Mouse (Mus musculus): ENCODE data around the gene Rnf182.

Rnf182 gene

GRCm38 (mm10) chr13:43615577-43616254 is at the start of gene Rnf182:
TSS of gene Rnf182 (plus strand) at chr13:43615710.
- peak; percentile 44 for DNase-seq (ENCODE audit: low read depth, low spot score)
- H3K36me3 ChIP-seq (ENCODE audit: control insufficient read depth, insufficient read depth, low read length, poor library complexity, severe bottlenecking) = no peaks in the 10 kb centered on the region
- H3K27me3 ChIP-seq (ENCODE audit: control insufficient read depth, insufficient read depth, low read length, poor library complexity, severe bottlenecking) = no peaks in the 10 kb centered on the region; the same call in none of the 2 replicates

DNA sequence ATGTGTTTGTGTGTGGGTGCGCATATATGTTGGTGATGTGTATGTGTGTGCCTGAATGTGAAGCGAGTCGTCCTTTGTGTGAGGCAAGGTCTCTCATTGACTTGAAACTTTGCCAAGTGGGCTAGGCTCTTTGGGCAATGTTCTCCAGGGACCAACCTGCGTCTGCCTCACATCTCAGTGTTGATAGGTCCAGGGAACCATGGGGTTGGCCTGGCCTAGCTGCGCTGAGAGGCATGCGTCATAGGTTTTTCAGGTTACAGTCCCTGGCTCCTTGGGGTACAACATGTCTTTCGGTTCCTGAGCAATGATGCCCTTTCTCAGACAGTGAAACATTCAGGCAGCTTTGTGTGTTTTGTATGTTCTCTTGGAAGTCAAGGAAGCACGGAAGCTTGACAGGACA is 49.3 kb upstream of the Rnf182 start:
- Histone ChIP-seq H3K27me3 (ENCODE audit: control insufficient read depth, insufficient read depth, low read length, poor library complexity, severe bottlenecking) (no peaks in the 10 kb centered on the region), H3K36me3 (ENCODE audit: control insufficient read depth, insufficient read depth, low read length, poor library complexity, severe bottlenecking) (no peaks in the 10 kb centered on the region)
- no peak for DNase-seq (ENCODE audit: low read depth, low spot score)

DNA sequence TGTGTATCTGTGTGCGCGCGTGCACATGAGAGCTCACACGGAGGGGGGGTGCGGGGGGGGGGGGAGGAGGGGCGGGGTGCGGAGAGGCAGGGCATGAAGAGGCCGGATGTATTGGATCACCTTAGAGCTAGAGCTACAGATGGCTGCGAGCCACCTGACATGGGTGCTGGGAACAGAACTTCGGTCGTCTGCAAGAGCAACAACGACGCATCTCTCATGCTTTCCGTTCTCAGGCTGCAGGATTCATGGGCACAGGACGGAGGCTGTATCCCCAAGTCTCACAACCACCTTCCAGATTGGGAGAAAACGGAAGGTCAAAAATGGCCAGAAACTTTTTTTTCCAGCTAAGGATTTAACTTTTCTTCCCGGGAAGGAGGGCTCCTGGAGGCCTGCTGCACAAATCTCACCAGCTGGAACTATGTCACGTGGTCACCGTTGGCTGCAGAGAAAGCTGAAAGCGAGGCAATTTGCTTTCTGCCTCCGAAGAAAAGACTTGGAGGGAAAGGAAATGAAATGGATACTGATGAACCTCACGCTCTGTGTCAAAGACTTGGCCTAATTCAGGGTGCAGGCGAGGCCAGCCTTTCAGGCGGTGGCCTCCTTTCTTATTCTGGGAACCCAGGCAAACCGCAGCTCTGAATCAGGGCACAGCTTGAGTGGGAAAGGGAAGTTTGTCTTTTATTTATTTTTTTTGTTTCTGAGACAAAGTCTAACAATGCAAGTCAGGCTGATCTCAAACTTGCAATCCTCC is 48.2 kb upstream of the Rnf182 start:
- no peak for DNase-seq (ENCODE audit: low read depth, low spot score)
- Histone ChIP-seq H3K36me3 (ENCODE audit: control insufficient read depth, insufficient read depth, low read length, poor library complexity, severe bottlenecking) (no peaks in the 10 kb centered on the region), H3K27me3 (ENCODE audit: control insufficient read depth, insufficient read depth, low read length, poor library complexity, severe bottlenecking) (no peaks in the 10 kb centered on the region)

DNA sequence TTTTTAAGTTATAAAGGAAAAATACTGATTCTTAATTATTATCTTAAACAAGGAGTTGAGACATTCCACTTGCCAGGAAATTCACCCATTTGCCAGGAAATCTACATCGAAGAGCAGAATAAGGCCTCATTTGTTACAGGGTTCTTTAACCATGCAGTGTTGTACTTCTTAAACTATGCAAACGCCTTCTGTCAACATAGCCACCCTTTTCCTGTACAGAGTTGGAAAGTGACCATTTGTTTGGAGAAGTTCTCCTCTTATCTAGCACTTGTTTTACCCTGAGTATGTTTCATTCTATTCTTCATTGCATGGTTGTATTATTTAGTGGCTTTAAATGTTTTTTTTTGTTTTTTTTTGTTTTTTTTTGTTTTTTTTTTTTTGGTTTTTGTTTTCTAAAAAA is 41.5 kb upstream of the Rnf182 start:
- Histone ChIP-seq H3K36me3 (ENCODE audit: control insufficient read depth, insufficient read depth, low read length, poor library complexity, severe bottlenecking) (no peaks in the 10 kb centered on the region), H3K27me3 (ENCODE audit: control insufficient read depth, insufficient read depth, low read length, poor library complexity, severe bottlenecking) (no peaks in the 10 kb centered on the region)
- DNase-seq (ENCODE audit: low read depth, low spot score) = no peak

- no peak for DNase-seq (ENCODE audit: low read depth, low spot score)
- Histone ChIP-seq H3K36me3 (ENCODE audit: control insufficient read depth, insufficient read depth, low read length, poor library complexity, severe bottlenecking) (no peaks in the 10 kb centered on the region), H3K27me3 (ENCODE audit: control insufficient read depth, insufficient read depth, low read length, poor library complexity, severe bottlenecking) (no peaks in the 10 kb centered on the region)
Observed at GRCm38 (mm10) chr13:43575431-43575830, 40.1 kb upstream of the Rnf182 start.

GRCm38 (mm10) chr13:43577254-43577653 is 38.3 kb upstream of the Rnf182 start:
- H3K36me3 ChIP-seq (ENCODE audit: control insufficient read depth, insufficient read depth, low read length, poor library complexity, severe bottlenecking) = no peaks in the 10 kb centered on the region
- peak; percentile 56 for DNase-seq (ENCODE audit: low read depth, low spot score)

GRCm38 (mm10) chr13:43577766-43578165 is 37.7 kb upstream of the Rnf182 start:
- H3K27me3 ChIP-seq (ENCODE audit: control insufficient read depth, insufficient read depth, low read length, poor library complexity, severe bottlenecking) = no peaks in the 10 kb centered on the region
- DNase-seq (ENCODE audit: low read depth, low spot score) = no peak
- no peaks in the 10 kb centered on the region for H3K36me3 ChIP-seq (ENCODE audit: control insufficient read depth, insufficient read depth, low read length, poor library complexity, severe bottlenecking)

More at GRCm38 (mm10) chr13:43577254-43577653, 38.3 kb upstream of the Rnf182 start:
- H3K27me3 ChIP-seq (ENCODE audit: control insufficient read depth, insufficient read depth, low read length, poor library complexity, severe bottlenecking) = no peaks in the 10 kb centered on the region

- peak; percentile 75 for DNase-seq (ENCODE audit: low read depth, low spot score)
- Histone ChIP-seq H3K27me3 (ENCODE audit: control insufficient read depth, insufficient read depth, low read length, poor library complexity, severe bottlenecking) (no peaks in the 10 kb centered on the region), H3K36me3 (ENCODE audit: control insufficient read depth, insufficient read depth, low read length, poor library complexity, severe bottlenecking) (no peaks in the 10 kb centered on the region)
Observed at GRCm38 (mm10) chr13:43579740-43580139, 35.8 kb upstream of the Rnf182 start.

DNA sequence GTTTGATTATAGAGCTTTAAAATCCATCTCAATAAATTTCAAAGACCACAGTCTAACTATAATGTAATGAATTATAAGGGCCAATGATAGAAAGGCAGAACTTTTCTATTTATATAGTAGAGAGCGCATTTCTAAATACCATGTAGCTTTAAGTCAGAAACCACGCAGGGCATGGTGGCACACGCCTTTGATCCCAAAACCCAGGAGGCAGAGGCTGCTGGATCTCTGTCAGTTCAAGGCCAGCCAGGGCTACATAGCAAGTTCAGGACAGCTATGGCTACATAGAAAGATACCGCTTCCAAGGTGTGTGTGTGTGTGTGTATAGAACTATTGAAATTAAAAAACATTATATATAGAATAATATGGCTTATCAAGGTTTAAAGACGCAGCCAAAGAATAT is 34.8 kb upstream of the Rnf182 start:
- no peak for DNase-seq (ENCODE audit: low read depth, low spot score)
- Histone ChIP-seq H3K27me3 (ENCODE audit: control insufficient read depth, insufficient read depth, low read length, poor library complexity, severe bottlenecking) (no peaks in the 10 kb centered on the region), H3K36me3 (ENCODE audit: control insufficient read depth, insufficient read depth, low read length, poor library complexity, severe bottlenecking) (no peaks in the 10 kb centered on the region)

DNA sequence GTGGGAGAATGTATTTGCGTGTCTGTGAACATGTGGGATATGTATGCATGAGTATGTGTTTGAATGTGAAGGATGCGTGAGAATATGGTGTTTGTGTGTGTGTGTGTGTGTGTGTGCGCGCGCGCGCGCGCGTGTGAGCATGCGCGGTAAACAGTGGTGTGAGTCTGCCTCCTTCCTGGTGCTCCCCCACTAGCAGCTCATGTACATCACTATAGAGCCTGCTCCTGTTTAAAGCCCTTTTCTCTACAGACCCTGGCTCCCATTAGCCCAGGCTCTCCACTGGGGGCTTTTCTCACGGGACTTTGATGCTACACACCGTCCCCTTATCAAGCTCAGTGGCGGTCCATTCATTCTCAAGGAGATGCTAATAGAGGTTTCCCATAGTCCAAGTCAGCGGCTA is 32.5 kb upstream of the Rnf182 start:
- Histone ChIP-seq H3K27me3 (ENCODE audit: control insufficient read depth, insufficient read depth, low read length, poor library complexity, severe bottlenecking) (no peaks in the 10 kb centered on the region), H3K36me3 (ENCODE audit: control insufficient read depth, insufficient read depth, low read length, poor library complexity, severe bottlenecking) (no peaks in the 10 kb centered on the region)
- DNase-seq (ENCODE audit: low read depth, low spot score) = no peak

DNA sequence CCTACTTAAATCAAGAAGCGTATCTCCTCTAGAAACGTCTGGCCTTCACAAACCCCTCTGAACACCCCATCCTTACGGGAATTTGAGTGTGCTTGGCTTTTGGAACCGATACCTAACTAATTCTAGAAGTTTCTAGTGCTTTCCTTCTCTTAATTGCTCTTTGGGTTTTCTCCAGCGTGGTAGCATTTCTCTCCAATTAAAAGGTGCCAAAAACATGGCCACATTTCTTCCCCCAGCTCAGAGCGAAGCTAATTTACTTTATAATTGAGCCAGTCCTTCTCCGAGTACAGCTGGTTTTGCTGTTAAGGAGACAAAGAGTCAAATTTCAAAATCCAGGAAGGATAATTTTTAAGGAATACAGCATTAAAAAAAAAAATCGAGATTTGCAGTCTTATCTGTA is 32.0 kb upstream of the Rnf182 start:
- H3K36me3 ChIP-seq (ENCODE audit: control insufficient read depth, insufficient read depth, low read length, poor library complexity, severe bottlenecking) = no peaks in the 10 kb centered on the region
- H3K27me3 ChIP-seq (ENCODE audit: control insufficient read depth, insufficient read depth, low read length, poor library complexity, severe bottlenecking) = no peaks in the 10 kb centered on the region
- DNase-seq (ENCODE audit: low read depth, low spot score) = no peak

DNA sequence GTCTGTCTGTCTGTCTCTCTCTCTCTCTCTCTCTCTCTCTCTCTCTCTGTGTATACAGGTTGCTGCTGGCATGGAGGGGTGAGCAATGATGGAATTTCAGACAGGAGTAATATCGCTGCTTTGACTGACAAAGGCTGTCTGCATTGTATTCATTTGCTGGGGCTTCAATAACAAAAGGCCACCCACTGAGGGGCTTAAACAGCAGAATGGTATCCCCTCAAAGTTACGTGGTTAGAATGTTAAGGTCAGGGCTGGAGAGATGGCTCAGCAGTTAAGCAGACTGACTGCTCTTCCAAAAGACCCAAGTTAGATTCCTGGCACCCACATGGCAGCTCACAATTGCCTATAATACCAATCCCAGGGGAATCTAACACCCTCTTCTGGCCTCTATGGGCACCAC is 30.2 kb upstream of the Rnf182 start:
- DNase-seq (ENCODE audit: low read depth, low spot score) = no peak
- no peaks in the 10 kb centered on the region for H3K36me3 ChIP-seq (ENCODE audit: control insufficient read depth, insufficient read depth, low read length, poor library complexity, severe bottlenecking)
- no peaks in the 10 kb centered on the region for H3K27me3 ChIP-seq (ENCODE audit: control insufficient read depth, insufficient read depth, low read length, poor library complexity, severe bottlenecking)

GRCm38 (mm10) chr13:43586966-43587365 is 28.5 kb upstream of the Rnf182 start:
- no peak for DNase-seq (ENCODE audit: low read depth, low spot score)
- Histone ChIP-seq H3K36me3 (ENCODE audit: control insufficient read depth, insufficient read depth, low read length, poor library complexity, severe bottlenecking) (no peaks in the 10 kb centered on the region), H3K27me3 (ENCODE audit: control insufficient read depth, insufficient read depth, low read length, poor library complexity, severe bottlenecking) (no peaks in the 10 kb centered on the region)

GRCm38 (mm10) chr13:43587844-43588840 is 27.4 kb upstream of the Rnf182 start:
- no peak for DNase-seq (ENCODE audit: low read depth, low spot score)
- H3K36me3 ChIP-seq (ENCODE audit: control insufficient read depth, insufficient read depth, low read length, poor library complexity, severe bottlenecking) = no peaks in the 10 kb centered on the region
- no peaks in the 10 kb centered on the region for H3K27me3 ChIP-seq (ENCODE audit: control insufficient read depth, insufficient read depth, low read length, poor library complexity, severe bottlenecking)

Data from splenic B cell, adult 2 months (primary cell).